Mouse (Mus musculus): ENCODE measurements around the gene Coil. TPM values are rescaled to one million over a fixed set of nuclear protein-coding genes. Genes with fewer than 3 reads are reported as not detected.
A peak's percentile ranks its signal among the peaks of the same experiment; 100 is the strongest.
"Not testable (repeated sequence)": the region's sequence is repeated elsewhere in the genome, so short reads cannot be mapped to it uniquely, and the experiment has no call there.

Coil gene
- polyA plus RNA-seq, 1 experiment = 19.3 TPM

- DNase-seq (ENCODE audit: extremely low spot score in 1 of 2, low spot score in 1 of 2) = no peak
Measured at GRCm38 (mm10) chr11:89035552-89035951, 65.5 kb downstream of the Coil start.

DNA sequence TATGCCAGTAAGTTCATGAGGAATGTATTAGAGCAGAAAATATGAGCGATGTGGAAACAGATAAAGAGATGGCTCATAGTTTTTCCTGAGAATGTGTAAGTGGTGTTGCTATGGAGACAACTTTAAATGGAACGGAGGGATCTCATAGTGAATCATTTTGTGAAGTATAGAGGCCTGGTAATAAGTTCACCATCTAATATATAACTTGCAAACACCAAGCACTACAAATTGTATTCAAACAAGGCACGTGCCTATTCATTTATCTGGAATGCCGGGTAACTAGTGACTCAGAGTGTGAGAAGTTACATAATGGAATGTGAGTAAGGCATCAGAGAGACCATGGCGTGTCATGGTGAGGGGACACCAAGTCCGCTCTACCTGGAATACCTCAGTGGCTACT lies 68.4 kb downstream of the Coil start:
- DNase-seq (ENCODE audit: extremely low spot score in 1 of 2, low spot score in 1 of 2) = no peak

GRCm38 (mm10) chr11:89039325-89039724 lies 69.3 kb downstream of the Coil start:
- peak in 1 of 2 experiments; percentile 73 for DNase-seq (ENCODE audit: extremely low spot score in 1 of 2, low spot score in 1 of 2)

DNA sequence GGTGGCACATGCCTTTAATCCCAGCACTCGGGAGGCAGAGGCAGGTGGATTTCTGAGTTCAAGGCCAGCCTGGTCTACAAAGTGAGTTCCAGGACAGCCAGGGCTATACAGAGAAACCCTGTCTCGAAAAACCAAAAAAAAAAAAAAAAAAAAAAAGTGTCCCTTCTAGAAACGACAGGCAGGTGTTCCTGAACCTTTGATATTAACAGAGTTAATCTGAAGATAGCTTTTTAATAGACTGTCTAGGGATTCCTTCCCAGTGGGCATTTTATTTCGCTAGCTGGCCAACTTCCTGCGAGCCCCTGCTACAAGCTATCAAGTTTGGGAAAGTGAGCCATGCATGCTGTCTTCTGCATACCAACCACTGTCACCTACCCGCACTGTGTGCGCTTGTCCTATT lies 71.0 kb downstream of the Coil start:
- not testable (repeated sequence) for DNase-seq (ENCODE audit: extremely low spot score in 1 of 2, low spot score in 1 of 2)

Other genes starting within 250 kb of the Coil start
- 45.2 and 49.1 TPM in 2 replicates for gene Akap1, start 105.7 kb upstream of the Coil start, polyA plus RNA-seq (2012; rRNA removed)
- 16.9 and 19.0 TPM in 2 replicates for gene Scpep1, start 14.8 kb upstream of the Coil start, polyA plus RNA-seq (2012; rRNA removed)
- 0.28 TPM in 1 of 2 replicates, not detected in the other for gene Elobl, start 3.3 kb upstream of the Coil start, polyA plus RNA-seq (2012; rRNA removed)
- 4.3 and 4.4 TPM in 2 replicates for gene Trim25, start 29.1 kb downstream of the Coil start, polyA plus RNA-seq (2012; rRNA removed)
- gene Dgke, start 96.6 kb downstream of the Coil start, polyA plus RNA-seq (2012; rRNA removed) = 32.2 and 35.7 TPM in 2 replicates
- 3.0 and 3.2 TPM in 2 replicates for gene Gm525, start 103.6 kb downstream of the Coil start, polyA plus RNA-seq (2012; rRNA removed)

Data from frontal cortex, adult 2 months (tissue).